ENCODE assay signal across 8 mouse cellular contexts in genomic region chr1:152090018-152090553, GRCm38 (mm10). TPM values are rescaled to one million over a fixed set of nuclear protein-coding genes. Genes with fewer than 3 reads are reported as not detected.
DNase-seq lines count a peak whose midpoint lies in the region; ATAC-seq lines count a peak whose summit lies in the region.

Gene 1700025G04Rik (minus strand): TSS chr1:152090125.

- H3K4me3 ChIP-seq in hindbrain, embryonic 11.5 days (ENCODE audit: low read depth, low read length) = peak within 1 kb of the TSS; percentile 74

- H3K36me3 ChIP-seq in hindbrain, embryonic 11.5 days (ENCODE audit: control insufficient read depth, insufficient read depth, low read length) = no peaks in the 10 kb centered on the region

- no peaks in the 10 kb centered on the region for H3K9me3 ChIP-seq in hindbrain, embryonic 11.5 days (ENCODE audit: control insufficient read depth, low read length)

- peak within 1 kb of the TSS; percentile 65 for H3K4me2 ChIP-seq in hindbrain, embryonic 11.5 days (replicated peaks; ENCODE audit: low read depth, low read length)

- peaks cover 8% of the 10 kb centered on the region for H3K4me1 ChIP-seq in hindbrain, embryonic 11.5 days (replicated peaks; ENCODE audit: control insufficient read depth, insufficient read depth, low read length)

- 0% methylated on average over 32 of the region's 66 CpGs for WGBS in hindbrain, embryonic 11.5 days

- peak; percentile 96 for DNase-seq in Muller cell, postnatal 12 days (ENCODE audit: inconsistent ontology term)
- DNase-seq in cerebellum, adult 8-10 months = peak; percentile 84
- DNase-seq in frontal cortex, postnatal 10 days (ENCODE audit: low spot score in 2 of 2) = peak; percentile 79 to 85
- peak; percentile 90 for DNase-seq in hindbrain, embryonic 11.5 days (ENCODE audit: low spot score)
- DNase-seq in layer of hippocampus, postnatal 25 days (ENCODE audit: extremely low spot score in 1 of 2, low spot score in 1 of 2) = peak; percentile 63 to 78
- peak; percentile 89 for DNase-seq in lung, postnatal 10 days
- DNase-seq in ovary, postnatal 36 days (ENCODE audit: low spot score) = peak; percentile 90
- DNase-seq in thymus, postnatal 10 days (ENCODE audit: low spot score in 2 of 2) = peak; percentile 66 to 77

- H3K9ac ChIP-seq in hindbrain, embryonic 11.5 days (ENCODE audit: low read depth, low read length) = peak within 1 kb of the TSS; percentile 84

- H3K27me3 ChIP-seq in hindbrain, embryonic 11.5 days (ENCODE audit: control insufficient read depth, insufficient read depth, low read length) = no peaks in the 10 kb centered on the region

- ATAC-seq in hindbrain, embryonic 11.5 days (ENCODE audit: low FRiP score) = peak; percentile 91

- peak within 1 kb of the TSS; percentile 96 for H3K27ac ChIP-seq in hindbrain, embryonic 11.5 days (ENCODE audit: low read depth, low read length)

RNA-seq across cellular contexts. Expression of gene 1700025G04Rik, which starts in this region (rescaled TPM):
- polyA plus RNA-seq in hindbrain, embryonic 11.5 days (2014; fragmentation: Nextera tagmentation; extraction: Ambion mirVana) = 46.1 and 52.7 TPM in 2 replicates
- 10 to 100 TPM; 71.8 to 76.8 TPM for total RNA-seq in layer of hippocampus, postnatal 25 days (2021)

Comparison
In these comparisons a context has a peak if more than half of its experiments do, and no peak if none do; other contexts are left out.
1. Peak in every context shown above with its lines: DNase-seq, ATAC-seq, H3K4me3 ChIP-seq and H3K27ac ChIP-seq.